Mouse (Mus musculus) forebrain, embryonic 14.5 days (tissue): ENCODE results near the gene Tfec. TPM values are rescaled to one million over a fixed set of nuclear protein-coding genes. Genes with fewer than 3 reads are reported as not detected.

ENCODE experiments used
- ATAC-seq: fragments of 200-750 bp; cut with Nextera tagmentation; 2 replicates; pipeline ENCODE4 v1.8.0; 2017; ENCODE audit warnings: mild to moderate bottlenecking, moderate library complexity
- DNase-seq: peaks from one replicate; pipeline ENCODE4 v3.0.0-alpha.2; 2015; ENCODE audit warnings: low spot score
- H3K27ac ChIP-seq: fragments of 300-500 bp; sonication (generic); 2 replicates; pipeline ENCODE4 v1.5.1; 2014; ENCODE audit warnings: low read depth, mild to moderate bottlenecking, control low read depth, low read length, moderate library complexity
- H3K27me3 ChIP-seq: fragments of 300-500 bp; sonication (generic); replicated peaks from 2 replicates; pipeline ENCODE4 v1.6.1; 2014; ENCODE audit warnings: low read length, control low read depth, mixed read lengths; ENCODE audit not compliant: control insufficient read depth, insufficient read depth
- H3K36me3 ChIP-seq: fragments of 300-500 bp; sonication (generic); 2 replicates; pipeline ENCODE4 v1.6.1; 2014; ENCODE audit warnings: low read length, control low read depth; ENCODE audit not compliant: control insufficient read depth, insufficient read depth
- H3K4me1 ChIP-seq: fragments of 300-500 bp; sonication (generic); 2 replicates; pipeline ENCODE4 v1.6.1; 2014; ENCODE audit warnings: antibody characterized with exemption, low read length, control low read depth; ENCODE audit not compliant: control insufficient read depth, insufficient read depth
- H3K4me2 ChIP-seq: fragments of 300-500 bp; sonication (generic); 2 replicates; pipeline ENCODE4 v1.6.1; 2014; ENCODE audit warnings: mild to moderate bottlenecking, control low read depth, low read length
- H3K4me3 ChIP-seq: fragments of 300-500 bp; sonication (generic); 2 replicates; pipeline ENCODE4 v1.5.1; 2014; ENCODE audit warnings: low read depth, low read length, control low read depth
- H3K9ac ChIP-seq: fragments of 300-500 bp; sonication (generic); 2 replicates; pipeline ENCODE4 v1.6.1; 2014; ENCODE audit warnings: mild to moderate bottlenecking, low read length, control low read depth, moderate library complexity
- H3K9me3 ChIP-seq: fragments of 300-500 bp; sonication (generic); replicated peaks from 2 replicates; pipeline ENCODE4 v1.6.1; 2016; ENCODE audit warnings: low read length, control low read depth, mixed read lengths; ENCODE audit not compliant: control insufficient read depth
- WGBS: fragments of 180-500 bp; shearing (Covaris S2); extraction: QIAGEN DNeasy Blood & Tissue Kit; methylation state at CpG from one replicate; pipeline ENCODE4 v1.1.7; 2014; 5-methylcytosine and 5-hydroxymethylcytosine counted together
- polyA plus RNA-seq: library from polyadenylated mRNA; unstranded; fragments of >200 nt; fragmentation: Nextera tagmentation; extraction: Ambion mirVana; gene quantifications from 2 replicates; pipeline ENCODE4 v1.2.1, GENCODE M21; 2014

Gene Tfec
- 0.28 and 0.54 TPM in 2 replicates for polyA plus RNA-seq

DNA sequence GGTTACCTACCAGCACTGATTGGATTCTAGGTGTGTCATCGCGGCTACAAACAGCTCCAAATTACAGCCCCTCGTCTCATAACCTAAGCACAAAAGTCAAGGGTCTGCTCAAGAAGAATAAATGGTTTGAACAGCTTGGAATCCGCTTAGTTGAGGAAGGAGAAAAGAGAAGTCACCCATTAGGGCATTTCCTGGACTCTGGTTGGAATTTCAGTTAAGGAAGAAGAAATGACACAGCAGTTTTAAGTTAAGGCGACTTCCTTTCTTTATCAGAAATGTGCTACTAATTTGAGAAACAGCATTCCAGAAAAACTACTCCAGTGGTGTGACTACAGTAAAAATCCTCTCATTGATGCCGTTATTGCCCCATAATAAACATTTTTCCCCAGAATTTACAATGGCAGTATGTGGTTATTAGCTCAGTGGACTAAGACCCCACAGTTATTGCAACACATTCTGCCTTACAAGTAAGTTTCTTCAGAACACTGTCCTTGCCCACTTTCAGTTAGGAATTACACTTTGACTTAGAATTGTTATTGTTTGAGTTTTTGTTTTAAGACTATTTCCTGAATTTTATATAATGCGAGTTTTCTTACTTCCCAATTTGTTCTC, at the start of gene Tfec:
Gene Tfec, minus strand, starts transcription at position 191 of the 612 bp plus-strand sequence.
- no peak within 1 kb of the TSS for H3K4me3 ChIP-seq
- no peak within 1 kb of the TSS for H3K27ac ChIP-seq
- H3K4me2 ChIP-seq, result no peak within 1 kb of the TSS
- no peak within 1 kb of the TSS for H3K9ac ChIP-seq
- no peaks in the 10 kb centered on the region for H3K9me3 ChIP-seq
- DNase-seq, result no peak
- no peak for ATAC-seq
- H3K4me1 ChIP-seq, result no peaks in the 10 kb centered on the region
- no peaks in the 10 kb centered on the region for H3K36me3 ChIP-seq
- WGBS, result 90% methylated on average over 7 of the region's 7 CpGs
- no peaks in the 10 kb centered on the region for H3K27me3 ChIP-seq

GRCm38 (mm10) chr6:16947837-16948236, 49.6 kb upstream of the Tfec start:
- Histone ChIP-seq H3K4me3 (no peak overlapping the region), H3K36me3 (no peaks in the 10 kb centered on the region), H3K27me3 (no peaks in the 10 kb centered on the region), H3K4me2 (no peak overlapping the region), H3K9ac (no peak overlapping the region), H3K9me3 (no peaks in the 10 kb centered on the region), H3K4me1 (no peaks in the 10 kb centered on the region), H3K27ac (no peak overlapping the region)
- WGBS, result 74% methylated on average over 3 of the region's 3 CpGs
- ATAC-seq, result no peak
- no peak for DNase-seq

DNA sequence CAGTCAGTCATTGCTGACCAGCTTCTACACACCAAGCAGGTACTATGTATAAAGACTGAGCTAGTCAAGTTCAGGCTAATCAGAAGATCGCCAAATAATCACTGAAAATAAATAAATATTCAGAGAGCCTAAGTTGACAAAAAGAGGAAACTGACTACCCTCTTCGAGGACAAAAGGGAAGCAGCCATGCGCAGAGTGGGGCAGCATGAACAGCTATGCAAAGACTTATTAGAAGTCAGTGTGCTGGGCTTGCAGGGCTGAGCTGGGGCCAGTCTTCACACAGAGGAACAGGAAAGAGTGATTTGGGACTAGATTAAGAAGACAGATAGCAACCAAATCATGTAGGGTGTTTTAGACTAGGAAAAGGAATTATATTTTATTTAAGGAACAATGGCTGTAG, 45.3 kb upstream of the Tfec start:
- H3K9me3 ChIP-seq, result no peaks in the 10 kb centered on the region
- no peak overlapping the region for H3K27ac ChIP-seq
- H3K4me2 ChIP-seq, result no peak overlapping the region
- H3K36me3 ChIP-seq, result no peaks in the 10 kb centered on the region
- DNase-seq (no peak), ATAC-seq (no peak)
- no peaks in the 10 kb centered on the region for H3K27me3 ChIP-seq
- H3K4me1 ChIP-seq, result no peaks in the 10 kb centered on the region
- WGBS, result 80% methylated on average over 3 of the region's 3 CpGs
- no peak overlapping the region for H3K9ac ChIP-seq
- no peak overlapping the region for H3K4me3 ChIP-seq

GRCm38 (mm10) chr6:16942433-16942832, 44.2 kb upstream of the Tfec start:
- ATAC-seq (peak; percentile 81), DNase-seq (peak; percentile 70)
- no peaks in the 10 kb centered on the region for H3K27me3 ChIP-seq
- H3K4me3 ChIP-seq, result no peak overlapping the region
- no peaks in the 10 kb centered on the region for H3K4me1 ChIP-seq
- WGBS, result 13% methylated on average over 4 of the region's 4 CpGs
- H3K9me3 ChIP-seq, result no peaks in the 10 kb centered on the region
- H3K4me2 ChIP-seq, result no peak overlapping the region
- H3K27ac ChIP-seq, result no peak overlapping the region
- H3K36me3 ChIP-seq, result no peaks in the 10 kb centered on the region
- no peak overlapping the region for H3K9ac ChIP-seq

GRCm38 (mm10) chr6:16931059-16931458, 32.8 kb upstream of the Tfec start:
- H3K4me1 ChIP-seq, result no peaks in the 10 kb centered on the region
- ATAC-seq, result no peak
- WGBS, result 67% methylated on average over 6 of the region's 6 CpGs
- H3K4me2 ChIP-seq, result no peak overlapping the region
- no peak for DNase-seq
- no peak overlapping the region for H3K4me3 ChIP-seq
- H3K27me3 ChIP-seq, result no peaks in the 10 kb centered on the region
- H3K9ac ChIP-seq, result no peak overlapping the region
- no peaks in the 10 kb centered on the region for H3K9me3 ChIP-seq
- H3K27ac ChIP-seq, result no peak overlapping the region
- no peaks in the 10 kb centered on the region for H3K36me3 ChIP-seq

DNA sequence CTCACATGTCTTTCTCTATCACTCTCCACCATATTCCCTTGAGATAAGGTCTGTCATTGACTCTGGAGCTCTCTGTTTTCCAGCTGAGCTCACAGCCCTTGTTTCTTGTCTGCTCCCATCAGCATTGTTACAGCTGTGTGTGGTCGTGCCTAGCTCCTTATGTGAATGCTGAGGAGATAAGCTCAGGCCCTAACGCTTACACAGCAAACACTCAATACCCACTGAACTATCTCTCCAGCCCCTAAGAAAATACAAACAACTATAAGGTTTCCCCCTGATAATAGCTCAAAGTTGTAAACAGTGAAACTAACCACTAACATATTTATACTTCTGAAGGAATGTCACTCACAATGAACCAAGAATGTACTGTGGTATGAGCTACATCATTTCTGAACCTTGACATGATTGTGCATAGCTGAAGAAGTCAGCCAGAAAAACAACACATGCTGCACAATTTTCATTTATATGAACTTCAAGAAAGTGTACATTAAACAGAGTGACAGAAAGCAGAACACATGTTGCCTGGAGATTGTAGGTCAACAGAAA, 21.9 kb upstream of the Tfec start:
- H3K4me2 ChIP-seq, result no peak overlapping the region
- no peaks in the 10 kb centered on the region for H3K4me1 ChIP-seq
- no peaks in the 10 kb centered on the region for H3K9me3 ChIP-seq
- no peaks in the 10 kb centered on the region for H3K27me3 ChIP-seq
- no peak overlapping the region for H3K27ac ChIP-seq
- 75% methylated on average over 2 of the region's 2 CpGs for WGBS
- DNase-seq (no peak), ATAC-seq (no peak)
- H3K36me3 ChIP-seq, result no peaks in the 10 kb centered on the region
- H3K4me3 ChIP-seq, result no peak overlapping the region
- H3K9ac ChIP-seq, result no peak overlapping the region

GRCm38 (mm10) chr6:16891819-16892218, 6.4 kb downstream of the Tfec start:
- Histone ChIP-seq H3K36me3 (no peaks in the 10 kb centered on the region), H3K9me3 (no peaks in the 10 kb centered on the region), H3K4me1 (no peaks in the 10 kb centered on the region), H3K27ac (no peak overlapping the region), H3K9ac (no peak overlapping the region), H3K4me2 (no peak overlapping the region), H3K4me3 (no peak overlapping the region), H3K27me3 (no peaks in the 10 kb centered on the region)
- DNase-seq (no peak), ATAC-seq (no peak)
- 87% methylated on average over 5 of the region's 5 CpGs for WGBS

DNA sequence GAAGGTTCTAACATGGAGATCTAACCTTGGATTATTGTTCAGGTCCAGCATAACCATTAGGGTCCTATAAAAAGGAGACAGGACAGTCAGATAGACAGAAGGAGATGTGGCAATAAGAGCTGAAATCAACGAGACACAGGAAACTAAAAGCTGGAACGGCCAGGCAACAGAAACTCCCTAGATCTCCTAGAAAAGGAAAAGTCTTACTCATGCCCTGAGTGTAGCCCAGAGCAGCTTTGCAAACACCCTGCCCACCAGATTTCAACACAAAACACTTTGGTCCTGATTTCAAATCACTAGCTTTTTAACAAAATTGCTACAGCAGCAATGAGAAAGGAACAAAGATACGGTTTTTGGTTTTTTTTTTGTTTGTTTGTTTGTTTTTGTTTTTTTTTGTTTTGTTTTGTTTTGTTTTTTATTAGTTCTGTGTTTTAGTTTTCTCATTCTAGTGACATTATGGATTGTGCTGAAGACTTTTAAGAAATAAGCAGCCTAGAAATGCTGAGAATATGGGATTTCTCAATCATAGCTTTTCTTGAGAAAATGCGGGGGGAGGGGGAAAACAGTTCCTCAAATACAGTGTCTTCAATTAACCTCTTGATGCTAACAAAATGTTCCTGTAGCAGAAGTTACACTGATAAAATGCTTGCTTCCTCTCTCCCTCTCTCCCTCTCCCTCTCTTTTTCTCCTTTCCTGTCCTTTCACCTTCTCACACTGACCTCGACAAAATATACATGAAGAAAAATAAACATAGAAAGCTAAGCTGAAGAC, 14.5 kb downstream of the Tfec start:
- H3K4me3 ChIP-seq, result no peak overlapping the region
- no peaks in the 10 kb centered on the region for H3K27me3 ChIP-seq
- H3K4me1 ChIP-seq, result no peaks in the 10 kb centered on the region
- no peak overlapping the region for H3K4me2 ChIP-seq
- no peak for DNase-seq
- H3K27ac ChIP-seq, result no peak overlapping the region
- H3K9me3 ChIP-seq, result no peaks in the 10 kb centered on the region
- H3K36me3 ChIP-seq, result no peaks in the 10 kb centered on the region
- ATAC-seq, result no peak
- WGBS, result 81% methylated on average over 5 of the region's 5 CpGs
- no peak overlapping the region for H3K9ac ChIP-seq

- 92% methylated on average over 2 of the region's 2 CpGs for WGBS
- H3K27me3 ChIP-seq, result no peaks in the 10 kb centered on the region
- H3K27ac ChIP-seq, result no peak overlapping the region
- no peak overlapping the region for H3K4me2 ChIP-seq
- H3K4me3 ChIP-seq, result no peak overlapping the region
- ATAC-seq (no peak), DNase-seq (no peak)
- H3K9ac ChIP-seq, result no peak overlapping the region
- H3K36me3 ChIP-seq, result no peaks in the 10 kb centered on the region
- no peaks in the 10 kb centered on the region for H3K9me3 ChIP-seq
- H3K4me1 ChIP-seq, result no peaks in the 10 kb centered on the region
These were observed 24.2 kb downstream of the Tfec start for GRCm38 (mm10) chr6:16874021-16874542.
